Mouse (Mus musculus) neural tube, embryonic 13.5 days (tissue): ENCODE data around the gene Dusp1. TPM values are rescaled to one million over a fixed set of nuclear protein-coding genes. Genes with fewer than 3 reads are reported as not detected.
A peak's percentile ranks its signal among the peaks of the same experiment; 100 is the strongest.

Experiments used
- ATAC-seq: fragments of 200-750 bp; cut with Nextera tagmentation; 2 replicates; pipeline ENCODE4 v1.8.0; 2017; ENCODE audit warnings: low read depth, mild to moderate bottlenecking, moderate TSS enrichment, moderate library complexity
- H3K27ac ChIP-seq: fragments of 300-500 bp; sonication (generic); replicated peaks from 2 replicates; pipeline ENCODE4 v1.5.1; 2015; ENCODE audit warnings: moderate library complexity, mild to moderate bottlenecking, inconsistent platforms
- H3K27me3 ChIP-seq: fragments of 300-500 bp; sonication (generic); 2 replicates; pipeline ENCODE4 v1.6.1; 2015; ENCODE audit warnings: mild to moderate bottlenecking, inconsistent platforms
- H3K36me3 ChIP-seq: fragments of 300-500 bp; sonication (generic); 2 replicates; pipeline ENCODE4 v1.6.1; 2015; ENCODE audit warnings: mild to moderate bottlenecking, inconsistent platforms
- H3K4me1 ChIP-seq: fragments of 300-500 bp; sonication (generic); replicated peaks from 2 replicates; pipeline ENCODE4 v1.6.1; 2015; ENCODE audit warnings: inconsistent platforms
- H3K4me2 ChIP-seq: fragments of 300-500 bp; sonication (generic); 2 replicates; pipeline ENCODE4 v1.6.1; 2015; ENCODE audit warnings: inconsistent platforms, mild to moderate bottlenecking, moderate library complexity
- H3K4me3 ChIP-seq: fragments of 300-500 bp; sonication (generic); 2 replicates; pipeline ENCODE4 v1.5.1; 2015; ENCODE audit warnings: mild to moderate bottlenecking, inconsistent platforms
- H3K9ac ChIP-seq: fragments of 300-500 bp; sonication (generic); 2 replicates; pipeline ENCODE4 v1.6.1; 2015; ENCODE audit warnings: moderate library complexity, mild to moderate bottlenecking, inconsistent platforms
- H3K9me3 ChIP-seq: fragments of 300-500 bp; sonication (generic); 2 replicates; pipeline ENCODE4 v1.6.1; 2016; ENCODE audit warnings: inconsistent platforms
- WGBS: fragments of 180-500 bp; shearing (Covaris S2); methylation state at CpG from one replicate; pipeline ENCODE4 v1.1.7; 2015; 5-methylcytosine and 5-hydroxymethylcytosine counted together
- polyA plus RNA-seq: library from polyadenylated mRNA; unstranded; fragments of >200 nt; fragmentation: Nextera tagmentation; extraction: Ambion mirVana; gene quantifications from 2 replicates; pipeline ENCODE4 v1.2.1, GENCODE M21; 2015

Gene Dusp1
- polyA plus RNA-seq, 1 experiment from 2014 or later = 36.8 TPM

GRCm38 (mm10) chr17:26583606-26584005, 21.7 kb upstream of the Dusp1 start:
- Histone ChIP-seq H3K9ac (no peak overlapping the region), H3K4me1 (peaks cover 39% of the 10 kb centered on the region), H3K27ac (peak overlapping the region; percentile 68), H3K4me2 (no peak overlapping the region), H3K9me3 (no peaks in the 10 kb centered on the region), H3K27me3 (no peaks in the 10 kb centered on the region), H3K4me3 (no peak overlapping the region), H3K36me3 (peaks cover 15% of the 10 kb centered on the region; the same call in 1 of the 2 replicates)
- WGBS = 91% methylated on average over 6 of the region's 6 CpGs
- no peak for ATAC-seq

- Histone ChIP-seq H3K27ac (no peak overlapping the region), H3K36me3 (peaks cover 16% of the 10 kb centered on the region), H3K9me3 (no peaks in the 10 kb centered on the region), H3K9ac (no peak overlapping the region), H3K4me3 (no peak overlapping the region), H3K4me2 (no peak overlapping the region), H3K4me1 (peaks cover 39% of the 10 kb centered on the region), H3K27me3 (no peaks in the 10 kb centered on the region)
- ATAC-seq = no peak
- WGBS = 95% methylated on average over 9 of the region's 9 CpGs
Measured at GRCm38 (mm10) chr17:26583056-26583455, 21.1 kb upstream of the Dusp1 start.

- no peak for ATAC-seq
- 81% methylated on average over 5 of the region's 5 CpGs for WGBS
- H3K27ac ChIP-seq = no peak overlapping the region
Measured at GRCm38 (mm10) chr17:26582297-26582696, 20.4 kb upstream of the Dusp1 start.

GRCm38 (mm10) chr17:26580873-26581401, 19.0 kb upstream of the Dusp1 start:
- Histone ChIP-seq H3K27me3 (no peaks in the 10 kb centered on the region), H3K4me1 (peaks cover 39% of the 10 kb centered on the region), H3K36me3 (peaks cover 17% of the 10 kb centered on the region), H3K9ac (no peak overlapping the region), H3K27ac (no peak overlapping the region), H3K4me2 (no peak overlapping the region), H3K4me3 (no peak overlapping the region), H3K9me3 (no peaks in the 10 kb centered on the region)
- WGBS = 99% methylated on average over 3 of the region's 3 CpGs
- no peak for ATAC-seq

More at GRCm38 (mm10) chr17:26582297-26582696, 20.4 kb upstream of the Dusp1 start:
- no peak overlapping the region for H3K9ac ChIP-seq
- H3K4me2 ChIP-seq = no peak overlapping the region
- peaks cover 17% of the 10 kb centered on the region for H3K36me3 ChIP-seq
- H3K4me1 ChIP-seq = peaks cover 39% of the 10 kb centered on the region
- no peaks in the 10 kb centered on the region for H3K9me3 ChIP-seq
- no peak overlapping the region for H3K4me3 ChIP-seq
- H3K27me3 ChIP-seq = no peaks in the 10 kb centered on the region

GRCm38 (mm10) chr17:26579396-26579795, 17.5 kb upstream of the Dusp1 start:
- no peak overlapping the region for H3K9ac ChIP-seq
- no peak for ATAC-seq
- peaks cover 17% of the 10 kb centered on the region for H3K36me3 ChIP-seq
- peaks cover 36% of the 10 kb centered on the region for H3K4me1 ChIP-seq
- 91% methylated on average over 6 of the region's 6 CpGs for WGBS
- H3K9me3 ChIP-seq = no peaks in the 10 kb centered on the region
- no peak overlapping the region for H3K4me2 ChIP-seq
- H3K4me3 ChIP-seq = no peak overlapping the region
- H3K27me3 ChIP-seq = no peaks in the 10 kb centered on the region
- H3K27ac ChIP-seq = no peak overlapping the region

GRCm38 (mm10) chr17:26578771-26579170, 16.8 kb upstream of the Dusp1 start:
- Histone ChIP-seq H3K4me2 (no peak overlapping the region), H3K27ac (no peak overlapping the region), H3K9me3 (no peaks in the 10 kb centered on the region), H3K36me3 (peaks cover 17% of the 10 kb centered on the region), H3K4me3 (no peak overlapping the region), H3K9ac (no peak overlapping the region), H3K4me1 (peaks cover 35% of the 10 kb centered on the region), H3K27me3 (no peaks in the 10 kb centered on the region)
- no peak for ATAC-seq
- 93% methylated on average over 11 of the region's 11 CpGs for WGBS

- peaks cover 17% of the 10 kb centered on the region for H3K36me3 ChIP-seq
- 89% methylated on average over 7 of the region's 7 CpGs for WGBS
- no peak overlapping the region for H3K4me3 ChIP-seq
- H3K27me3 ChIP-seq = no peaks in the 10 kb centered on the region
- H3K27ac ChIP-seq = no peak overlapping the region
- peaks cover 29% of the 10 kb centered on the region for H3K4me1 ChIP-seq
- H3K9ac ChIP-seq = no peak overlapping the region
- no peak for ATAC-seq
- no peak overlapping the region for H3K4me2 ChIP-seq
- H3K9me3 ChIP-seq = no peaks in the 10 kb centered on the region
Measured at GRCm38 (mm10) chr17:26578162-26578561, 16.2 kb upstream of the Dusp1 start.

GRCm38 (mm10) chr17:26577309-26577708, 15.4 kb upstream of the Dusp1 start:
- no peak overlapping the region for H3K4me2 ChIP-seq
- 93% methylated on average over 11 of the region's 11 CpGs for WGBS
- no peak for ATAC-seq
- no peaks in the 10 kb centered on the region for H3K9me3 ChIP-seq
- no peaks in the 10 kb centered on the region for H3K27me3 ChIP-seq
- no peak overlapping the region for H3K27ac ChIP-seq
- H3K4me1 ChIP-seq = peaks cover 21% of the 10 kb centered on the region
- H3K9ac ChIP-seq = no peak overlapping the region
- no peak overlapping the region for H3K4me3 ChIP-seq
- H3K36me3 ChIP-seq = peaks cover 17% of the 10 kb centered on the region

- H3K4me1 ChIP-seq = peaks cover 16% of the 10 kb centered on the region
- H3K27me3 ChIP-seq = no peaks in the 10 kb centered on the region
- no peaks in the 10 kb centered on the region for H3K9me3 ChIP-seq
- H3K4me2 ChIP-seq = no peak overlapping the region
- H3K9ac ChIP-seq = no peak overlapping the region
- H3K27ac ChIP-seq = no peak overlapping the region
- H3K36me3 ChIP-seq = peaks cover 20% of the 10 kb centered on the region
- 91% methylated on average over 7 of the region's 7 CpGs for WGBS
- no peak for ATAC-seq
- no peak overlapping the region for H3K4me3 ChIP-seq
Measured at GRCm38 (mm10) chr17:26576833-26577232, 14.9 kb upstream of the Dusp1 start.

- 84% methylated on average over 12 of the region's 12 CpGs for WGBS
- H3K27me3 ChIP-seq = no peaks in the 10 kb centered on the region
- peaks cover 12% of the 10 kb centered on the region; the same call in 1 of the 2 replicates for H3K4me1 ChIP-seq
- H3K9me3 ChIP-seq = no peaks in the 10 kb centered on the region
- H3K4me3 ChIP-seq = no peak overlapping the region
- H3K4me2 ChIP-seq = no peak overlapping the region
- H3K9ac ChIP-seq = no peak overlapping the region
- H3K36me3 ChIP-seq = peaks cover 18% of the 10 kb centered on the region
- no peak for ATAC-seq
- no peak overlapping the region for H3K27ac ChIP-seq
Measured at GRCm38 (mm10) chr17:26575786-26576690, 14.1 kb upstream of the Dusp1 start.

- H3K9me3 ChIP-seq = no peaks in the 10 kb centered on the region
- H3K27ac ChIP-seq = no peak overlapping the region
- no peak overlapping the region for H3K9ac ChIP-seq
- peaks cover 21% of the 10 kb centered on the region for H3K36me3 ChIP-seq
- peaks cover 12% of the 10 kb centered on the region; the same call in 1 of the 2 replicates for H3K4me1 ChIP-seq
- H3K4me2 ChIP-seq = no peak overlapping the region
- H3K4me3 ChIP-seq = no peak overlapping the region
- no peak for ATAC-seq
- no peaks in the 10 kb centered on the region for H3K27me3 ChIP-seq
- WGBS = 89% methylated on average over 5 of the region's 5 CpGs
Measured at GRCm38 (mm10) chr17:26574701-26575100, 12.8 kb upstream of the Dusp1 start.

- 87% methylated on average over 11 of the region's 11 CpGs for WGBS
- peaks cover 12% of the 10 kb centered on the region; the same call in 1 of the 2 replicates for H3K4me1 ChIP-seq
- H3K27me3 ChIP-seq = no peaks in the 10 kb centered on the region
- no peak overlapping the region for H3K4me2 ChIP-seq
- no peak overlapping the region for H3K9ac ChIP-seq
- H3K9me3 ChIP-seq = no peaks in the 10 kb centered on the region
- no peak overlapping the region for H3K27ac ChIP-seq
- H3K36me3 ChIP-seq = peaks cover 27% of the 10 kb centered on the region
- H3K4me3 ChIP-seq = no peak overlapping the region
- no peak for ATAC-seq
Measured at GRCm38 (mm10) chr17:26574118-26574517, 12.2 kb upstream of the Dusp1 start.
